Mouse (Mus musculus): Measurements from ENCODE around the gene Gpa33.

DNA sequence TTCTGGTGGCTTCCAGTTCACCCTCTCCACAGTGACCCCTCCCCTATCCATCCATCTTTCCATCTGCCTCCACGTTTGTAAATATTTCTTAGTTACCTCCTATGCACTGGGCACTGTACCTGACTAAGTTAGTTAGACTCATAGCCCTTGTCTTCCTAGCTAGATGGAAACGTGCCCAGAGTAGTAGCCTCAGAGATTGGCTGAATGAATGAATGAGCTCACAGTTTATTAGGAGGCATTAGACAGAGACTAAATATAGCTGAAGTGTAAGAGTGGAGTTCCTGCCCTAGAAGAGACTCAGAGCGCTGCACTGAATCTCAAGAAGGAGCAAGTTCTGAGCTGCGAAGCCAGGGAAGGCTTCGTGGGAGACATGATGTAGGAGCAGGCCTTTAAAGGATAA, 1.5 kb upstream of the Gpa33 start:
- TF ChIP-seq CTCF (IDR thresholded peaks at IDR 0.05; ENCODE audit: borderline replicate concordance, insufficient read depth, low read depth, low read length) (no peak), POLR2A (IDR thresholded peaks at IDR 0.05; ENCODE audit: borderline replicate concordance, insufficient read depth, low read length) (no peak)

Measured in cerebellum, adult 2 months (tissue).